Mouse (Mus musculus) adipocyte (in vitro differentiated cells): ENCODE results near the gene Rnf103.
A peak's percentile ranks its signal among the peaks of the same experiment; 100 is the strongest.
"Not testable (repeated sequence)": the region's sequence is repeated elsewhere in the genome, so short reads cannot be mapped to it uniquely, and the experiment has no call there.

Source experiments
- DNase-seq: peaks from one replicate; pipeline ENCODE4 v3.0.0-alpha.2; 2016; ENCODE audit warnings: low spot score

Gene Rnf103

DNA sequence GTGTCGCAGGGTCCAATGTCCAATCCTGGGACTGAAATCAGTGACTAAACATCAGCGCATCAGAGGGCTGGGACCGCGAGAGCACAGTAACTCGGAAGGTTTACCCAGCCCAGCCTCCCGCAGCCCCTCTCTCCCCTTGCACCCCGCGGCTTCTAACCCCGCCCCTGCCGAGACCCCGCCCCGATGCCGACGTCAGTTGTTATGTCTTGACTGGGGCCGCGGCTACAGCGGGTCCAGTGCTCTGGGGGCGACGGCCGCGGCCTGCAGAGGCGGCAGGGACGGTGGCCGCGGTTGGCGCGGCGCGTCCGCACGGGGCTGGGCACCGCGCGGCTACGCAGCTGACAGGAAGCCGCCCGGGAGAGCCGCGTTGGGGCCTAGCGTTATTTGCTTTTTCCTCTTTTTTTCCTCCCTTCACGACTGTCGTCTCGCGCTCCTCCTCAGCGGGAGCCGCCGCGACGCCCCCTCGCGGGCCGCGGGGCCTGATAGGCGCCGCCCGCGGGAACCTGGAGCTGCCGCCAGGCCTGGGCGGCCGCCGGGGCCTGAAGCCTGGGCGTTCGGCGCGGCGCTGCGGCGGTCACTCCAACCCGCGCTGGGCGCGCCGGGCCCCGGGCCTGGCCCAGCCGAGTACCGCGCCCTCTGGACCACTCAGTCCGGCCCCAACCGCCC is at the start of gene Rnf103:
Rnf103 (plus strand) TSS at position 220 of the 666 bp plus-strand sequence.
- peak; percentile 89 for DNase-seq

DNA sequence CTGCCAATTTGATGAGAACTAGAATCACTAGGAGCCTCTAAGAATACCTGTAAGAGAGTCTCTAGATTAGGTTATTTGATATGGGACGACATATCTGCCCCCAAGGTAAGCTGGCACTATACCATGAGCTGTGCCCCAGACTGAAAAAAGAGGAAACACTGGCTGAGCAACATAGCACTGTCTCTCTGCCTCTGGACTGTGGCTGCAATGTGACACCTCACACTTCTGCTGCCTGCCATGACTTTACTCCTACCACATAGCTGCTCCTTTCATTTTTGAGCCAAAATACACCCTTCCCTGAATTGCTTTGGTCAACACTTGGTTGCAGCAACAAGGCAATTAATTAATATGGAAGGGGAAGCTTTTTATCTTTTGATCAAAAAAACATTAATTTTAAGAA is 48.9 kb upstream of the Rnf103 start:
- DNase-seq, result no peak

- DNase-seq, result no peak
These were observed 48.1 kb upstream of the Rnf103 start for GRCm38 (mm10) chr6:71445560-71445959.

DNA sequence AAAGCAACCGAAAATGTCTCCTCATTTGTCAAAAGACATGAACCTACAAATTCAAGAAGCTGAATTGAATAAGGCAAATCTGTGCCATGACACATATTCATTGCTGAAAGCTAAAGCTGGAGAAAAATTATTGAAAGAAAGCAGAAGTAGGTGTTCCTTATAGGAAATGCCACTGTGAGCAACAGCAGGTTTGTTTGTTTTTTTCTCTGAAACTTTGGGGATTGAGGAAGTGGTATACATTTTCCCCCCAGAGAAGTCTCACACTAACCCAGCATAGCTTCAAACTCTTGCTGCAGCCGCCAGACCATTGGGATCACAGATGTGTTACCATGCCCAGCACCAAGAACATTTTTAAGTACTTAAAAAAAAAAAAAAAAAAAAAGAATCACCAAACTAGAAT is 40.9 kb upstream of the Rnf103 start:
- DNase-seq, result no peak

DNA sequence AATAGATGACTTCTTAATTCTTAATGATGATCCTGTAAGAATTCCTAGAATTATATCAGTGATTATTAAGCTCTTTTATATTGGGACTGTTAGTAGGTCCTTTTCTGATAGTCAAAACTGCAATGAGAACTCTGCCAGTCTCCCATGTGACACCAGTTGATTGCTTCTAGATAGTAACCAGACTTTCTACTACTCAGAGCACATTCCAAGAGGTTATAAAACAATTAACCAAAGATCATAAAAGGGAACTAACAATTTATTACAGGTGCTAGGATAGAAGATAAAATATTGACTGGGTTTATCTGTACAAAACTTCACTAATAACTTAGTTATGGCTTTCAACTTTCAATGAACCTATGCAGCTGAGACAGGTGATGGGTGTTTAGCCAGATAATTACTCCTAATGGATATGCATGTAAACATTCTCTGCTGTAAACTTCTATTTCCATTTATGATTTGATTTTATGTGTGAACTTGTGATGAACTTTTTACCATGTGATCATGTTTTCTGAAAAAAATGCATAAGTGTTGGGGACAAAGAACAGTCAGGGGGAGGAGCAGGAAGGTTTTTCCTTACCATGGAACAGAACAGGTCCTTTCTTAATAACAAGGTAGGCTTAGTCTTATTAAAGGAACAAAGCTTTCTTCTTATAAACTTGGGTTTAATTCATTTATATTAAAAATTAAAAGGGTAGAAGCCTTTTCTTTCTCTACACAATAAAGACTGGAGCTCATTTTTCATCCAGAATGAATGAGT is 39.5 kb upstream of the Rnf103 start:
- not testable (repeated sequence) for DNase-seq

- DNase-seq, result no peak
These were observed 35.6 kb upstream of the Rnf103 start for GRCm38 (mm10) chr6:71457956-71458608.

DNA sequence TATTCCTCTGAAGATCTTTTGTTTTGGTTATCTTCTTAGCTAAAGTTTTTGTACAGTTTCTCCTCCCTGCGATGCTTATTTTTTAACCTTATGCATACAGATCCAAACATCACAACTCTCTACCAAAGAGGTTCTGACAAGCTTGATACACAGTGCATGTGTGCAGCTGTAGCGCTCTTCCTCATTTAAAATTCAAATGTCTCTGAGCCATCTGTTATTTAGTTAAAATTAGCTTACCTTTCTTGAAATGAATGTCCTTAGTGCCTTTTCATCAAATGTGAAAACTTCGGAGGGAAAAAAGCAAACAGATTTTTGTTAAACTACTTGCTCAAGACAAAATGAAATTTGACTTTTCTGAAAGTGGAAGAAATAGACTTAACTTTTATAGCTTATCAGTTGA is 28.5 kb upstream of the Rnf103 start:
- no peak for DNase-seq

- no peak for DNase-seq
These were observed 25.9 kb upstream of the Rnf103 start for GRCm38 (mm10) chr6:71467766-71468165.

DNA sequence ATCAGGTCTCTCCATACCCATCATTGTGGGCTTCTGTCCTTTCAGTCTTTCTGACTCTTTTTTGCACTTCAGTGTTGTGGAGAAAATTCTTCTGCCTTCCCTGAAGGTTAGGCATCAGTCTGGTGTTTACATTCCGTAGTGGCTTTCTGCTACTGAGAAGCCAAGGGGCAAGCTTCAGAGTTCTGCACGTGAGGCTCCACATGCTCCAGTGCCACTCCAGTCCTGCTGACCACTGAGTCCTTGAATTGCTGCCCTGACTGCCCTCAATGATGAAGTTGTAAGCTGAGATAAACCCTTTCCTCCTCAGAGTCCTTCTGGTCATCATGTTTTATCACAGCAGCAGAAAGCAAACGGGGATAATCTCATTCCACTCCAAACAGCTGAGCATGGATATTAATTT is 24.4 kb upstream of the Rnf103 start:
- DNase-seq, result no peak

DNA sequence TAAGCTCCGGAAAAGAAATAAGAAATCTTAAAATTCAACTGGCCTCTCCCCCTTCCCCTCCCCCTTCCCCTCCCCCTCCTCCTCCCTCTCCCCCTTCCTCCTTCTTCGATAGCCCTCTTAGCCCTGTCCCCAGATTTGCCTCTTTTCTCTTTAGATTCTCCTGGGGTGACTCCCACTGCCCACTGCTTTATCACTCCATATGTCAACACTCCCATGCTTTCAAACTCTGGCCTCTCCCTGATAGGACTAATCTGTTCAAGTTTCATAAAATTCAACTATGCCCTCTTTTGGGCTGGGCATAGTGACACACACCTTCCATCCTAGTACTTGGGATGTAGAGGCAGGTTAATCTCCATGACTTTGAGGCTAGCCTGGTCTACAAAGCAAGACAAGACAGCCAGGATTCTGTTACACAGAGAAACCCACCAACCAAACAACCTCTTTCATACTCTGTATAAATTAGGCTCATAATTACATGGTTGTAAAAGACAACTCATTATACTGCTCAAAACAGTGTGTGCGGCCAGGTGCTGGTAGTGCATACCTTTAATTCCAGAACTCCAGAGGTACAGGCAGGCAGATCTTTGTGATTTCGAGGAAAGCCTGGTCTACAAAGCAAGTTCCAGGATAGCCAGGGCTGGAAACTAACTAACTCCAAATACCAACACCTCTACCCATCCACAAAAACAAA is 21.7 kb upstream of the Rnf103 start:
- DNase-seq, result no peak

DNA sequence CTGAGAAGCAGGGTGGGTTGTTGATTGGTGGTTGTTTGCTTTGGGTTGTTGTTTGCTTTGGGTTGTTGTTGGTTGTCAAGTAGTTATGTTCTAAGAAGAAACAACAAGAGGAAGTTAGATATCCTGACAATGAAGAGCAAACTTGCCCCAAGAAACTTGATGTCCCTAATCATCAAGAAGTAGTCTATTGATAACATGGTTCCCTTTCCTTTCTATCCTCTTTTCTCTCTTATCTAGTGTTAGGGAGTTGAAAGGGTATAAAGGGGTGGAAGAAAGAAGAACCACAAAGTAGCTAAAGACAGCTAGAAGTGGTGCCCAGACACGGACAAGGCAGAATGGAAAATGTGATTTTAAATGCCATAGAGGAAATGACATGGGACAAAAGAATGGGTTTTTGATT is 20.9 kb upstream of the Rnf103 start:
- DNase-seq, result no peak

DNA sequence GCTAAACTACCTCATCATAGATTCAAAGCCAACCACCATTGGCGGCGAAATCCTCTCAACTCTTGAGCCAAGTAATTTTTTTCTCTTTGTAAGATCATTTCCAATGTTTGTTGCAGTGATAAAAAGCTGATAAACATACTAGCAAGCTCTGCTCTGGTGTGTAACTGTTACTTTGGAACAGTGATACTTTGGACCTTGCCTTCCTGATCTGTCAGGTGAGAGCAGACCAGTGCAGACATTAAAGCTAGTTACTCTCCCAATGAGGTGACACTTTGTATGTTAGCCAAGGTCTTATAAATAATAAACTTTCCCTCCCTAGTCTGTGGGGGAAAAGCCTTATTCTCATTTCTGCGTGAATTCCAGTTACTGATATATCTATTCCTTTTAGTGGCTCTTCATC is 18.1 kb upstream of the Rnf103 start:
- no peak for DNase-seq

DNA sequence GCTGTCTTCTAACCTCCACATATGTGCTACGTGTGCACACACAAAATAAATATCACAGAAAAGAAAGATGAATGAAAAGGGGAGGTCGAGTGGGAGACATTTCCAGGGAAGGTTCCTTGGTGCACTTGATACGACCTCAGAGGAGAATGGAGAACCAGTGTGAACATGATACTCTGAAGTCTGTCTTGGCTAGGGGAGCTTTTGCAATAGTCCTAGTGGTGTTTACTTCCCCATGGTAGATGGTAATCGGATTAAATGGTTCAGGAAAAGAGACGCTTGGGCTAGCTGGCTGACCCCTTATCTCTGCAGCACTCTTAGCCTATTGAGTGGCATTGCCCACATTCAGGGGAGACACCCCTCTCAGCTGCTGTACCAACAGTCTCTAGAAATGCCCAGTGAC is 16.9 kb upstream of the Rnf103 start:
- no peak for DNase-seq

DNA sequence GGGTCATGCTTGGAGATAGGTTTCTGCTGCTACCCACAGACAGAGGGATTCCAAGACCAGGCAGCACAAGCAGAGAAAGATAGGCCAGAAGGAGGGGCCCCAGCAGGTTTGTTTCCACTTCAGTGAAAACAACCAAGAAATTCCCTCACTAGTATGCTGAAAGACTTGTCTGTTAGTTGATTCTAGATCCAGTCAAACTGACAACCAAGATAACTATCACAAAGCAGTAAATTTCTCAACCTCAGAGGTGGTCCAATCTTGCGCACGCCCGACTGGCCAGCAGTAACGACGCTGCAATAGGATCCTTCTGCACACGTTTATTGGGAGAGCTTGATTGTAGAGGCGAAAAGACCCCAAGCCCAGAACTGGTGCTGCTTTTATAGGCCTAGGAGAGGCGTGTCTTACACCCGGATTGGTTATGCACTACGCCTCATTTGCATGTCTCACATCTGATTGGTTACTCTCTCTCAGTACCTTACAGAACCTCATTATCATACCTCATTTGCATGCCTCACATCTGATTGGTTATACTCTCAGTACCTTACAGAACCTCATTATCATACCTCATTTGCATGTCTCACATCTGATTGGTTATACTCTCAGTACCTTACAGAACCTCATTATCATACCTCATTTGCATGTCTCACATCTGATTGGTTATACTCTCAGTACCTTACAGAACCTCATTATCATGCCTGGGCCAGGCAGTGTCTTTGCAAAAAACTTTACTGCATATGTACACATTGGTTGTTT is 14.7 kb upstream of the Rnf103 start:
- not testable (repeated sequence) for DNase-seq

DNA sequence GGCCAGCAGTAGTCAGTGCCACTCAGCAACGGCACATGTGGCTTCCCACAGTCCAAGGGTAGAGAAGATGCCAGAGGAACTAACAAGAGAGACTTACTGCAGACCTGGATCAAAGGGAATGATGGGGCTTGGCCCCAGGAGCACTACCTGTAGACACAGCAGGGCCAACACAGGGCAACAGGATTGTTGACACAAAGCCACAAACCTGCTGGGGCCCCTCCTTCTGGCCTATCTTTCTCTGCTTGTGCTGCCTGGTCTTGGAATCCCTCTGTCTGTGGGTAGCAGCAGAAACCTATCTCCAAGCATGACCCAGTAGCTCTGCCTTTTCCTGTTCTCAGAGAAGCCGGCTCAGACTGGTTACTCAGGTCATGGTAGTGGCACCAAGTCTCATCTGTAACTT is 14.1 kb upstream of the Rnf103 start:
- not testable (repeated sequence) for DNase-seq

DNA sequence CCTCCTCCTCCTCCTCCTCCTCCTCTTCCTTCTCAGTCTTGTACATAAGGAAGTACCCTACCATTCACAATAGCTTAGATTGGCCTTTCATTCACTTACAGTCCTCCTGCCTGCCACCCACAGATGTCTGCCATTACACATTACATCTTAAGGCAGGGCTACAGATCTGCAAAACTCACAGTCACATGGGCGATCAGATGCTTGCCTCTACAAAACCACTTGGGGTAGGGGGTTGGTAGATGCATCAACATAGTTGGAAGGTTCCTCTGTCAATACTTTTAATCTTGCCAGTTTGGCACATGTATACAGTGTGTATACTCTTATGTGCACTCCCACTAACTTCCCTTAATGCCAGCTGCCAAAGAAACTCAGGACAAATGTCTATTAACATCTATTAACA is 13.6 kb upstream of the Rnf103 start:
- no peak for DNase-seq

DNA sequence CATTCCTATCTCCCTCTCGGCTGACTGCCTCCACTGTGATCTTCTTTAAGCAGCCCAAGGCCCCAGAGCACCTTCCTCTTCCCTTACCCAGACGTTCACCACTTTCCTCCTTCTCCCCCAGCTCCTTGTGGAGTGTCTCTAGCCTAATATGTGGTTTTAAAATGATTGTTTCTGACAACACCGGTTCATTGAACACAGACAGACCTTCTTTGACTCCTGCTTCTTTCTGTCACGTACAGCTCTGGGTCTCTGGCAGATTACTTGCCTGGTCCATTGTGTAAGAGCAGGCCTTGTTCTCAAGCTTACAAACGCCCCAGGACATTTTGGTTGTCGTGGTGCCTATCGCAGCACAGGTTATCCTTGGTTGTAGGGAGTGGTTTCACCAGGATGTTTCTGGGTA is 12.6 kb upstream of the Rnf103 start:
- no peak for DNase-seq

DNA sequence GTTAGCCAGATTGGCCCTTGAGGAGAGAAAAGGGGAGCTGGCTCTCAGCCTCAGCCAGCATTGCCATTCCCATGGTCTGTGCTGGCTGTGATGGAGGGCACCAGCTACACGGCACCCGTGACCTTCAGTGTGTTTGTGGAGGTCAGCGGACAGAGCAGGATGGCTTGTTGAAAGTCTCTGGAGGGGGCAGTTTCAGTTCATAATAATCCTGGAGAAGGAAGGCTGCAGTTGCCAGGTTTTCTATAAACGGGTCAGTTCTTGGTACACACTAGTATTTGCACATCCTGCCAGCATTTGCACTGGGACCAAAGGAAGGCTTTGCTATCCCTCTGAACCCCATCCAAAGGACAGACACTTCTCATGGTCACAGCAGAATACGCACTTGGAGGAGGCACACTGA is 8.4 kb upstream of the Rnf103 start:
- no peak for DNase-seq

- no peak for DNase-seq
These were observed 7.5 kb upstream of the Rnf103 start for GRCm38 (mm10) chr6:71486226-71486625.

DNA sequence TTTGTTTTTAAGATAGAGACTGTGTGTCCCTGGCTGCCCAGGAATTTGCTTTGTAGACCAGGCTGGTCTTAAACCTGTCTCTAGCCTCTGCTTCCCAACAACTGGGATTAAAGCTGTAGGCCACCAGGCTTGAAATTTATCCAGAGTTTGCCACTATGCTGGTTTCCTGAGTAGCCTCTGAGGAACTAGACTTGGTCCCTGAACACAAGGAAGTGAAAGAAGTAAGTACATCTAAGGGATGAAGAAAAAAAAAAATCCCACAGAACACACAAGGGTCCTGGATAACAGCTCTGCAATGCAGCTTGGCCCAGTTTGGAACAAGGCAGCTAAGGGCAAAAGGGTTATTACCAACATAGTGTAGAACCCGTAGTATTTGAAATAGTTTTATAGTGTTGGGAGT is 6.8 kb upstream of the Rnf103 start:
- no peak for DNase-seq

DNA sequence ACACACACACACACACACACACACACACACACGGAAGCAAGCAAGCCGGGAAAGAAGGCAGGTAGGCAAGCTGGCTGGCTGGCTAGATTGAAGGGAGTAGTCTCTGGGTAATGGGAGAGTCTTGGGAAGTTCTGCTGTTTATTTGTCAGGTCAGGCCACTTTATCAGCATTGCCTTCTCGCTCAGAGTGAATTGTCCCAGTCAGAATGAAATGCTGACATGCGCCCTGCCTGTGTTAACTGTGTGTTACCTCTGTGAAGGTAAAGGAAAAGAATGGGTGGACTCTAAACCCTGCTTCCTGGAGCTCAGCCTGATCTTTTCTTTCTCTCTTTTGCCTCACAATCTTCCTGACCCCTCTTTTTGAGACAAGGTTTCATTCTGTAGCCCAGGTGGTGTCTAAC is 5.7 kb upstream of the Rnf103 start:
- DNase-seq, result no peak

GRCm38 (mm10) chr6:71492136-71492535 is 1.6 kb upstream of the Rnf103 start:
- DNase-seq, result no peak
